Mouse (Mus musculus) ovary, postnatal 10 days (tissue): Measurements from ENCODE around the gene Lrfn2.
A peak's percentile ranks its signal among the peaks of the same experiment; 100 is the strongest.

ENCODE experiments used
- DNase-seq: peaks from one replicate; pipeline ENCODE4 v3.0.0; 2022; ENCODE audit warnings: low spot score

The Lrfn2 gene

DNA sequence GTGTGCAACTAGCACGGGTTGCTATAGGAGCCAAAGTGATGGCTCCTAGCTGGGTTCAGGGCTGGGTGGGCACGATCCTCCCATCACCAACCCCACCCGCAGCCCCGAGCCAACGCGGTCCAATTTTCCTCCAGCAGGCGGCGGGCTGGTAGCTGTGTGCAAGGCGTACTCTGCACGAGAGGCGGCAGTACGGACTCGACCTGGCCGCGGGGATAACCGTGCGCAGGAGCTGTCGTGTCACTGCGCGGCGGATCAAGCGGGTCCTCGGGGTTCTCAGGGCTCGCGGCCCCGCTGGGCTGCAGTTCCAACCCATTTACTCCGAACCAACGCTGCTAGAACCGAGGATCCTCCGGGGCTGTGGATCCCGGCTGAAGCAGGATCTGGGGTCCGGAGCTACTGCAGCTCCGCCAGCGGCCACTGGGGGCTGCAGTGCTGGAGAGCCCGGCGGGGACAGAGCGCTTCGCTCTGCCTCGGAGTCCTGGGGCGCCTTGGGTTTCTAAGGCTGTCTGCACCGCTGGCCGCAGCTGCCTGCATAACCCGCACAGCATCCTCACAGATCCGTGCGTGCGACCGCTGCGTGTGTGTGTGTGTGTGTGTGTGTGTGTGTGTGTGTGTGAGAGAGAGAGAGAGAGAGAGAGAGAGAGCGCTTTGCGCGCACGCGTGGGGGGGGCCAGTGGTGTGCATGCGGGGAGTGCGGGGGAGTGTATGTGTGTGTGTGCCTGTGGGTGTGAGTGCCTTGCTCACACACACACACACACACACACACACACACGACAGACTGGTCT is at the start of gene Lrfn2:
Gene Lrfn2, plus strand, starts transcription at position 759 of the 785 bp plus-strand sequence.
- peak; percentile 76 for DNase-seq

DNA sequence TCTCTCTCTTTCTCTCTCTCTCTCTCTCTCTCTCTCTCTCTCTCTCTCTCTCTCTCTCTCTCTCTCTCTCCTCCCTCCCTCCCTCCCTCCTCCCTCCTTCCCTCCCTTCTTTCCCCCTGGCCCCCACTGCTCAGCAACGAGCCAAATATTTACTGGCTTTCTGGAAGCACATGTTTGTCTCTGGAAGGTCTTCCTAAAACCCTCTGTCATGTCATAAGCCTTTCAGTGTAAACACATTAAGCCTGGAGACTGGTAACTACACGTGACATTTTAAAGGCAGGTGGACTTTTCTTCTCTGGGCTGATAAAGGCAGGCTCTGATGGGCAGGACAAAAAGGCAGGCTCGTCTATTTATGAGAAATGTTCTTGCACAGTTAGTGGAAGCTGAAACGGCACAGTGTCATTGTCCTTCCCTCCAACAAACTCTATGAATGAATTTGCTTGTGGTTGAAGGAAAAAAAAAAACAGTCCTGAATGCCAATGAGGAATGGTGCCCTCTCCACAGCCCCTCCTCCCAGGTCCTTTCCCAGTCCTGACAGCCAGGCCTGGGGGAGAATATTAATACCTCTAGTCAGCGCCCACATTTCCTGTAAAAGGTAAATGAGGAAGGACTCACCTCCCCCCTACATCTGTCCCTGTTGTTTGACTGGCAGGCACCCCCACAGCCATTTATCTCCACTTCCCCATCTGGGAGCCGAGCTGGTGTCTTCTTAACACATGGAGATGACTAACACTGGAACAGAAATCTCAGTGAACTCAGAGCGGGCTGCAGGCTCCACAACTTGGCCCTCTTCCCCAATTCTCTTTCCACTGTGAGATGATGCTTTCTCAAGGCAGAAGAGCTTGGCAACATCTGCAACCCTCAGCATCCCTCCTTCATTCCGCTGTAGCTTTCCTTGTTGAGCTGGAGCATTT is 44.5 kb upstream of the Lrfn2 start:
- DNase-seq = no peak

- DNase-seq = no peak
Observed at GRCm38 (mm10) chr17:48905286-48906040, 26.7 kb upstream of the Lrfn2 start.

DNA sequence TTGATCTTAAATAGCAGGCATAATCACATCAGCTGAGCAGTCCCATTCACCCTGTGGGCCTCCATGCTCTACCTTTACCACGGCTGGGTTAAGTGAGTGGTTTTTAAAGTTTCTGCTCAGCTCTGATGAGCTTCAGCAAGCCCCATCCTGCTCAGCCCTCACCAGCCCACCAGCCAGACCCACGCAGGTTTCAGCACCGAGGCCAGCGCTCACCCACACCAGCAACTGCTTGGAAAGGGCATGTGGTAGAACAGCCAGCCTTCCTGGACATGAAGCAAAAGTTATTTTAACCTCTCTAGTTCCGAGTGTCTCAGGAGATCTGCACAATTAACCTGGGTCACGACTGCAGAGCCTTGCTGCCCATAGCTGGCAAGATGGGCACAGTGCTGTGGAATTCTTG is 18.7 kb upstream of the Lrfn2 start:
- DNase-seq = no peak

GRCm38 (mm10) chr17:48917411-48917810 is 14.8 kb upstream of the Lrfn2 start:
- no peak for DNase-seq

DNA sequence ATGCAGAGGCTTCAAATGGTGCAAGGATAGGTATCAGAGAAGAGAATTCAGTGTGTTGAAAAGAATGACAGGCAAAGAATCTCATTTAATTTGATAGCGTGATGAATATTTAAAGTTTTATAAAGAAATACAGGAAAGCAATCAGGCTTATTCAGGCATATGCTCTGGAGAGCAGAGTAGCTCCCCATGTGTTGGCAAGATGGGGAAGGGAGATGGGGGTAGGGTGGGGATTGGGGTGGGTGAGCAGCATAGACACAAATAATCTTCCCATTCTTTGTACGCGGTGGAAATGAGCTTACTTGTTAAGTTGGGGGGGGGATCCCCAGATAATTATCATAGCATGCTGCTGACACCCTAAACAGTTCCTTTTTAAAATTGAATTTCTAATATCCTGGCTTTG is 13.7 kb upstream of the Lrfn2 start:
- DNase-seq = no peak

- DNase-seq = no peak
Observed at GRCm38 (mm10) chr17:48922905-48923304, 9.3 kb upstream of the Lrfn2 start.

GRCm38 (mm10) chr17:48925426-48925825 is 6.8 kb upstream of the Lrfn2 start:
- no peak for DNase-seq

DNA sequence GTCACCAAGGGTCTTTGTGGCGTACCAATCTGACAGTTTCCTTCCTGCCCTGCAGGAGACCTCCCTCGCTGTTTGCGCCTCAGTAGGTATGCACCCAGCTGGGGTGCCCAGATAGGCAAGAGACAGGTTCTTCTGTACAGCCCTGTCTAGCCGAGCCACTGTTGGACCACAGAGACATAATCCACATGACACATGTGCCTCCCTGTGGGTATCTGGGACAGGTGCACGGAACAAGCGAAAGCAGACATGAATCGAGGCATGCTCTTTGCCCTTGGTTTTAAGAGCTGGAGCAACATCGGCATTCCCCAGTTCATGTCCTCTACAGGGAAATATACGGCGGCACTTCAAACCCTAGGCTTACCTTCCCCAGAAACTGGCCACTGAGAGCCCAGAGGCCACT is 1.2 kb upstream of the Lrfn2 start:
- no peak for DNase-seq

DNA sequence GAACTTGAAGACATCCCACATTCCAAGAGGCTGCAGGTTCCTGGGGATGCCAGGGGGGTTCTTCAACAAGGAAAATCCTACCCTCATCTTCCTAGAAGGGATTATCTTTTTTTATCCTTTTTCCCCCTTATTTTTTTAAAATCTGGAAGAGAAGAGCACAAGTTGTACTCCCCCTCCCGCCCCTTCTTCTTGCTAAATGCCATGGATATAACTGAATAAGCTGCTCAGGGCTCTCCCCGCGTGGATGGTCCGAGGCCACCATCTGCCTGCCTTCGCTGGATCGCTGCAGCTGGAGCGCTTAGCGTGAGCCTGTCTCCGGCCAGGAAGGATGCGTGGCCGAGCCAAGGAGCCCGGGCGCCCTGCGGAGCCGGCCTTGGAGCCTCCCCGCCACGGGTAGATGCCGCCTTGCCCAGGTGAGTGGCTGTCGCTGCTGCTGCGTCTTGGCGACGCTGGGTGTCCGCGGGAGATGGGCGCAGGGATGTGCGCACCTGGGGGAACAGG is 277 bp downstream of the Lrfn2 start:
- no peak for DNase-seq

GRCm38 (mm10) chr17:48932916-48933315 is 737 bp downstream of the Lrfn2 start:
- DNase-seq = no peak

GRCm38 (mm10) chr17:48935201-48935600 is 3.0 kb downstream of the Lrfn2 start:
- no peak for DNase-seq

DNA sequence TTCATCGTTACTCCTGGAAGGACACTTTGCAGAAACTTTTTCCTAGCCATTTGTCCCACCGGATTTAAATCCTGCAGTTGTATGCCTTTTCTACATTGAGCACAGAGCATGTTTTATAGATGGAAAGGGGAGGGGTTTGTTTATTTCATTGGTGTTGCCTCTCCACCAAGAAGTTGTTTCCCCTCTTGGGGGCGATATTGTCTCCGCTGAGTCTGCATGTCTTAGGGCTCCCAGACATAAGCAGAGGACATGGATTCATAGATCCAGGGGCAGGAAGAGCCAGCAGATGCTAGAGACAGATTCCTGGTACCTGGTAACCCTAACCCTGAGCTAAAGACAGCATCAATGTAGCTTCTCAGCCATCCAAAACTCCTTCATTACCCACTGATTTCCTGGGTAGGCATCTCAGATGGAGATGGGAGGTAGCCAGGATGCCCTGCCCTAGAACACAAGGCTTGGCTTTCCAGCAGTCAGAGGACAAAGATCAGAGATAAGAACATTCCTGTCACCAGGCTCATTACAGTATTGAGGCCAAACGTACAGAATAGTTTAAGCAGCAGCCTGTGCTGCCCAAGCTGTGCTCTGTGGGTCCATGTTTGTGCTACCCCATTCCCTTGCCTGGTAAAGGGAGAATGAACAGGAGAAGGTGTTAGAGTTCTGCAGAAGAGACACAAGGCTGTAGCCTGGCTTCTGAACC is 4.4 kb downstream of the Lrfn2 start:
- no peak for DNase-seq

- no peak for DNase-seq
Observed at GRCm38 (mm10) chr17:48938711-48939220, 6.6 kb downstream of the Lrfn2 start.

GRCm38 (mm10) chr17:48946315-48946714 is 14.1 kb downstream of the Lrfn2 start:
- DNase-seq = no peak

- DNase-seq = no peak
Observed at GRCm38 (mm10) chr17:48946765-48947164, 14.6 kb downstream of the Lrfn2 start.

GRCm38 (mm10) chr17:48951250-48951649 is 19.1 kb downstream of the Lrfn2 start:
- DNase-seq = no peak

GRCm38 (mm10) chr17:48956033-48956631 is 24.0 kb downstream of the Lrfn2 start:
- DNase-seq = no peak

GRCm38 (mm10) chr17:48960161-48960698 is 28.1 kb downstream of the Lrfn2 start:
- peak; percentile 11 for DNase-seq

GRCm38 (mm10) chr17:48962646-48963045 is 30.5 kb downstream of the Lrfn2 start:
- DNase-seq = no peak

- DNase-seq = no peak
Observed at GRCm38 (mm10) chr17:48963740-48964139, 31.6 kb downstream of the Lrfn2 start.
